Mouse (Mus musculus) kidney, adult 8-10 months (tissue): Measurements from ENCODE around the gene Plcb4.

Source experiments
- DNase-seq, 2 experiments: peaks; one replicate each; pipeline ENCODE4 v3.0.0; 2022

Plcb4 gene

GRCm38 (mm10) chr2:135811453-135812101 lies 152.8 kb downstream of the Plcb4 start:
- peak; percentile 27 to 30 for DNase-seq

- DNase-seq: peak; percentile 3 to 13
These were observed 154.0 kb downstream of the Plcb4 start for GRCm38 (mm10) chr2:135812701-135813246.

GRCm38 (mm10) chr2:135820691-135821090 lies 161.9 kb downstream of the Plcb4 start:
- no peak for DNase-seq

GRCm38 (mm10) chr2:135823690-135824089 lies 164.9 kb downstream of the Plcb4 start:
- no peak for DNase-seq

GRCm38 (mm10) chr2:135824757-135825156 lies 165.9 kb downstream of the Plcb4 start:
- no peak for DNase-seq

- DNase-seq: no peak
These were observed 166.8 kb downstream of the Plcb4 start for GRCm38 (mm10) chr2:135825645-135826044.

- DNase-seq: no peak
These were observed 168.0 kb downstream of the Plcb4 start for GRCm38 (mm10) chr2:135826616-135827360.

- DNase-seq: no peak
These were observed 169.6 kb downstream of the Plcb4 start for GRCm38 (mm10) chr2:135828446-135828845.

- DNase-seq: no peak
These were observed 174.9 kb downstream of the Plcb4 start for GRCm38 (mm10) chr2:135833743-135834142.

GRCm38 (mm10) chr2:135834435-135834834 lies 175.6 kb downstream of the Plcb4 start:
- no peak for DNase-seq

- DNase-seq: no peak
These were observed 177.1 kb downstream of the Plcb4 start for GRCm38 (mm10) chr2:135835911-135836310.

- no peak for DNase-seq
These were observed 177.6 kb downstream of the Plcb4 start for GRCm38 (mm10) chr2:135836426-135836825.

- no peak for DNase-seq
These were observed 178.9 kb downstream of the Plcb4 start for GRCm38 (mm10) chr2:135837730-135838129.

- no peak for DNase-seq
These were observed 179.3 kb downstream of the Plcb4 start for GRCm38 (mm10) chr2:135838135-135838534.

- DNase-seq: no peak
These were observed 180.0 kb downstream of the Plcb4 start for GRCm38 (mm10) chr2:135838651-135839286.

GRCm38 (mm10) chr2:135843721-135844120 lies 184.9 kb downstream of the Plcb4 start:
- no peak for DNase-seq

GRCm38 (mm10) chr2:135846903-135847302 lies 188.1 kb downstream of the Plcb4 start:
- DNase-seq: no peak

GRCm38 (mm10) chr2:135847738-135848137 lies 188.9 kb downstream of the Plcb4 start:
- DNase-seq: no peak

GRCm38 (mm10) chr2:135848169-135848568 lies 189.4 kb downstream of the Plcb4 start:
- no peak for DNase-seq

- DNase-seq: no peak
These were observed 193.2 kb downstream of the Plcb4 start for GRCm38 (mm10) chr2:135851964-135852363.

- no peak for DNase-seq
These were observed 194.3 kb downstream of the Plcb4 start for GRCm38 (mm10) chr2:135853085-135853484.

- DNase-seq: no peak
These were observed 195.2 kb downstream of the Plcb4 start for GRCm38 (mm10) chr2:135854059-135854458.

- DNase-seq: no peak
These were observed 197.2 kb downstream of the Plcb4 start for GRCm38 (mm10) chr2:135855890-135856490.
